Mouse (Mus musculus) c-Kit-positive CD71-positive TER-119-positive erythroid progenitor cells, embryonic 14.5 days (primary cell): ENCODE data around the gene Ctnna3.

ENCODE experiments used
- DNase-seq: peaks from one replicate; pipeline ENCODE4 v3.0.0-alpha.2; 2013; ENCODE audit warnings: low spot score

Gene Ctnna3

GRCm38 (mm10) chr10:64076410-64077052 is 646.6 kb downstream of the Ctnna3 start:
- no peak for DNase-seq

- no peak for DNase-seq
Measured at GRCm38 (mm10) chr10:64082345-64082744, 652.4 kb downstream of the Ctnna3 start.

DNA sequence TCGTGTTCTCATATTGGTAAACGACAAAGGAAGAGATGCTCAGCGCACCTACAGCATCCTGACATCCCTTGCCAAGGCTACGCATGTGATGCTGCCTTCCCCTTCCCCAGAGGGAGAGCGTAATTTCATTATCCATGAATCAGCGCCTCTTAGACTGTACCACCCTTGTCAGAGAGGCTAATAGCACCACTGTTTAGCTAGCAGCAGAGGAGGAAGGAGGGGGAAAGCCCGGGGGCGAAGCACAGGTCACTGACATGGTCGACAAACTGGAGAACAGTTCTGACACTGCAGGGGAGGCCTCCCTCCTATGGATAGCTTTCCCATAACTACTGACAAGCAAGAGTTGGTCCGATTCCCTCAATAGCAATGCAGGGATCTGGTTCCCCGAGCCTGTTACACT is 653.9 kb downstream of the Ctnna3 start:
- DNase-seq, result no peak

- peak; percentile 5 for DNase-seq
Measured at GRCm38 (mm10) chr10:64084465-64084864, 654.6 kb downstream of the Ctnna3 start.

DNA sequence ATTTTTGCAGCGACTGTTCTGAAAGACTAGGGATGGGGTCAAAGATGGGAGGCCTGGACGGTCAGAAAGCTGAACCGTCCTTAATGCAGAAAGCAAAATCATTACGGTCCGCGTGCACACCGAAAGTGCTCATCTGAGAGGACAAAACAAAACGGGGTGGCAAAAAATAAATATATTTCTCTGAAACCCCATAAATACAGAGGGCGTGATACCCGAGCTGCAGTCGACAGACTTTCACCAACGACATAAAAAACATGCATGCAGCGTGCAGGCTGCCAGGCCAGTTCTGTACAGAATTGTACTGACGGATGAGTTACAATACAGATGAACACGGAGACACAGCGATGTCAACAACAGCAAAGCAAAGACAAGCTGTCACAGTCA is 656.3 kb downstream of the Ctnna3 start:
- DNase-seq, result no peak

GRCm38 (mm10) chr10:64086567-64087391 is 656.9 kb downstream of the Ctnna3 start:
- no peak for DNase-seq

DNA sequence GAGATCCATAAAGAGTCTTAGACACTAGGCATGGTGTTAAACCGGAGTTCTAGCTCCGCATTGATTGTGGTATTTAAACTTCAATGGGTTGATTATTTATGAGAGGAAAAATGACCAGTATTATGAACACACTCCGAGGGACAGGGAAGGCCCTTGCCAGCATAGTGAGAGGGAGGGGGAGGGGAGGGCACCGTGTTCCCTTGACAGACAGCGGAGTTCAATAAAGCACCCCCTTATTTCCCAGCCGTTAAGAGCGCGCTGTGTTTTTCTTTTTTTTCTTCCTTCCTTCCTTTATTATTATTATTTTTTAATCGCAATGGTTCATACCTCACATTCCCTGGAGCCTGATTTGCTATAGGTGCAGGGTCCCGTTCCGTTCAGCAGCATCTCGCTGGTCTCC is 657.6 kb downstream of the Ctnna3 start:
- DNase-seq, result no peak

- no peak for DNase-seq
Measured at GRCm38 (mm10) chr10:64087936-64088773, 658.3 kb downstream of the Ctnna3 start.

DNA sequence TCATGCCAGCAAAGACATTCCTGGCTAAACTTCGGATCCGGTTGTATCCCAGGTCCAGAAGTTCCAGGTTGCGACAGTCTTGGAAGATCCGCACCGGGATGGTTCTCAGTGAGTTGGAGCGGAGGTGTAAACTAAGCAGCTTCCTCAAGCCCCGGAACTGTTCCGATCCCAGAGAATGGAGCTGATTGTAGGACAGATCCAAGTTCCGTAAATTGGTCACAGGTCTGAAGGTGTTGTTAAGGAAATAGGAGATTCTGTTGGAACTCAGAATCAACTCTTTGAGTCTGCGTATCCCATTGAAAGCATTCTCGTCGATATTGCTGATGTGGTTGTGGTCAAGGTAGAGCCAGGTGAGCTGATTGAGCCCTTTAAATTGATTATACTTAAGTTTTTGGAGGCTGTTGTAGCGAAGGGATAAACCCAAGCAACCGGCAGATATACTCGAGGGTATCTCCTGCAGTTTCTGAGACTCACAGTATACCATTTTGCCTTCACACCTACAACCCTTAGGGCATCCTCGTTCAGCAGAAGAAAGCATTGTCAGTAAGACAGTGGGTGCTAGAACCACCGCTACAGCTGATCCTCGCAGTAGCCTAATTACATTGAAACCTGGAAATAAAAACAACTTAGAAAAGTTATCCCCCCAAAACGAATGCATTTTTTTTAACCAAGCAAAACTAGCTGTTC is 659.0 kb downstream of the Ctnna3 start:
- DNase-seq, result no peak

DNA sequence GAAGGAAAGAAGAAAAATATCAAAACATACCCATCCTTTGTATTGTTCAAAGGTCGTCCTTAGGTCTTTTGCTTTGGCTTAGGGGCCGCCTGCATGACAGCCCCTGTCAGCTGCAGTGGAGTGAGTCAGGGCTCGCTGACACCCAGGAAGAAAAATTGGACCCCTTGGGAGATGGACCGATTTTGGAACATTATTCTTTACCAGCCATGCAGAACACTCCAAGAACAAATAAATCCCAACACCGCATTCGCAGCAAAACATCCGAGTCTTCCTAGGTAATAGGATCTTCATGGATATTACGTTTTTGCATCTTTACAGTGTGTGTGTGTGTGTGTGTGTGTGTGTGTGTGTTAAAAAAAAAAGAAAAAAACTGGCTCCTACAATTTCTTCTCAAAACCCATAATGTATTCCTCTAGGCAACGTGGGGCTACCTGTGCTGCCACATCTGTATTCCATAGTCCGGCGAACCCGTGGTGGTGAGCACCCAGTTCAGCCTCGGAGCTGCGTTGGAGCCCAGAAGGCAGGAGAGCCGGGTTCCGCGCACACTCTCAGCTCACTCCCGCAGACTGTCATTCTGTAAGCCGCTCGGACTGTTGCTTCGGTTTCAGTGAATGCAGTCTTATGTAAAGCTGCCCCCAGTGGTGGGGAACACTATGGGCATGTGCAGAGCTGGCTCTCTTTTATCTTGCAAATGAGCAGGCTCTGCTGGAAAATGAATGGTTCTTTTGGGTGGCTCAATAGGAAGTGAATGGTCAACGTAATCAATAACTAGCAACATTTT is 660.0 kb downstream of the Ctnna3 start, which contains the start of gene Lrrtm3:
Lrrtm3 (minus strand) TSS at position 598 of the 781 bp plus-strand sequence.
- DNase-seq, result no peak

DNA sequence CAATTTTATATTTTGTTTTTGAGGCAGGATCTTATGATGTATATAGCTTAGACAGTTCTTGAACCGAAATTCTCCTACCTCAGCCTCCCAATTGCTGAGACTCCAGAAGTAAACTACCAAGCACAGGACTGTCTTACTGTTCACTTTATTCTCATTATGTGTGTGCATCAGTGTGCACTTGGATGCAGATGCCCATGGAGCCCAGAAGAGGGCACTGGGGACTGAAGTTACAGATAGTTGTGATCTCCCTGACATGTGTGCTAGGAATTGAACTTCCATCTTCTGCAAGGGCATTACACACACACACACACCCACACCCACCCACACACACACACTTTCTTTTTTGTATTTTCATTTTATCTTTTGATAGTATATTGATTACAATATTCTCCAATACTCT is 666.6 kb downstream of the Ctnna3 start:
- DNase-seq, result no peak

- no peak for DNase-seq
Measured at GRCm38 (mm10) chr10:64115246-64115645, 685.3 kb downstream of the Ctnna3 start.

DNA sequence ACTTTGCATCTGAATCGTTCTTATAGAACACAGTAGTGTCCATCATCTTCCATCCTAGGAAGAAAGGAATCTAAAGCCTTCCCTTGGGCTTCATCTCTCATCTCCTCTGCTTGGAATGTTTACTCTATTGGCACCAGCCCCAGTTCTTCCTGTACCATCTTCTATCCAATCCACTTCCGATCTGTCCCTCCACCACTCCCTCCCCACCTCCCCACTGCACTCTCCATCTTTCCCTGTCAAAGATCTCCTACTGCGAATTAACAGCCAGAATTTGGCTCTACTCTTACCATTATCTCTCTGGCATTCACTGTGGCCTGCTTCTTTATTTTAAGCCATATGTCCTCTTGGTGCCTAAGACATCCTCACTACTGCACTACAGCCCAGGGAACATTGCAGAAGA is 688.9 kb downstream of the Ctnna3 start:
- no peak for DNase-seq

DNA sequence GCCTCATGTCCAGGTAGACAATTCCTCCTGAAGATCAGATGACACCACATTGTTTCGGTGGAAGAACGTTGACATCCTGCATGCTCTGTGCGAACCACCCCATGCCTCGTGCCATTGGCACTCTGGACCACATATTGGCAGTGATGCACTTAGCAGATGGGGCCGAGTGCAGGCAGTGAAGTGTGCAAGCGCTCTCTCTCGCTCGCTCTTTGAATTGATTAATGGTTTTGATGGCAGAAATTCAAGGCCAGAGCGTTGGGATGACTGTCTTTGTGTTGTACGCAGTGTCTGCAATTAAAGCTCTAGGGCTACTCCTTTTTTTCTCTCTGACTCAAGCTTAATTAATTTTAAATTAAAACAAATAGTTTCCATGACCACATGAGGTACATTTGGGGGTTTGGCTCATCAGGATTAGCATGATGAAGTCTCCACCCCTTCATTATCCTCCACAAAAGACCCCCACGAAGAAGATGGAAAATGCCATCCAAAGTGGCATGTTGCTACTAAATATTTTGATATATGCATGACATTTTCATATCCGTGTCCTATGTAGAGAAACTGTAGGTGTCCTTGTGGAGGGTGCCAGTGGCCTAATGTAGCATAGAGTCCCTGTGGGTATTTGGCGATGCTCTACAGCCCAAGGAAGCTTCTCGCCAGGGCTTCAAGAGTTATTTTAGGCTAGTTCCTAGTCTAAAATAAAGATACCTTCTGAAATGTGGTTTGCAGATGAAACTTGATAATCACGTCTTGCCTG is 700.7 kb downstream of the Ctnna3 start:
- no peak for DNase-seq

DNA sequence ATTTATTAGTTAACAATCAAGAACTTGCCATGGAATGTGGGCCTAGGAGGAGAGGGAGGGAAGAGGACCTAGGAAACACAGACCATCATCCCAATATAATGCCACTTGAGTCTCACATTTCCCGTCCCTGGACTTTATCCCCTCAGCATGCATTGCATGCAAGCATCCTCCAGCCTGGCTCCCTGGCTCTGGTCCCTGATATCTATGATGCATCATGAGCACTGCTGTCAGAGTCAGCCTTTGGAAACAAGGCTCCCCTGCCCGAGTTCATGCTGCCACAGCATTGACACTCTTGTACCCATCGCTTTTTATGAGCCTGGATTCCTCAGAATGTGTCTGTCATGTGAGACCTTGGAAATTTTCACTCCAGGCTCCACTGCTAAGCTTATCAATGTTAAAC is 703.6 kb downstream of the Ctnna3 start:
- DNase-seq, result no peak

- DNase-seq, result no peak
Measured at GRCm38 (mm10) chr10:64135481-64135880, 705.6 kb downstream of the Ctnna3 start.

DNA sequence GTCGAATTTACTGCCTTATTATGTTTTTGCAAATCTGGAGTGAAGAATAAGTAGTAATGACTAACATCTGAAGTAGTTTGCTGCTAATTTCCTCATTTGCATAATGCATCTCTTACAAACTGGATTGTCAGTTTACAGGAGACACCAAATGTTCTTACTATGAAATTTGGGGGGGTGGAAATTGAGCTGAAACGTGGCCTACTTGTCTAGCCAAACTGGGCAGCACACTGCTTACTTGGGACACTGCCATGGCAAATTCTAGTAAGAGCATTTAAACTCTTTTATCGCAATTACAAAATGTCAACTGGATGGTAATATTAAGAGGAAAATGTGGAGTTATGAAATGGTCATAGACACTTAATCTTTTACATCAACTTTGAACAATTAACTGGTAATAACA is 716.6 kb downstream of the Ctnna3 start:
- no peak for DNase-seq

GRCm38 (mm10) chr10:64181696-64182095 is 751.8 kb downstream of the Ctnna3 start:
- no peak for DNase-seq

DNA sequence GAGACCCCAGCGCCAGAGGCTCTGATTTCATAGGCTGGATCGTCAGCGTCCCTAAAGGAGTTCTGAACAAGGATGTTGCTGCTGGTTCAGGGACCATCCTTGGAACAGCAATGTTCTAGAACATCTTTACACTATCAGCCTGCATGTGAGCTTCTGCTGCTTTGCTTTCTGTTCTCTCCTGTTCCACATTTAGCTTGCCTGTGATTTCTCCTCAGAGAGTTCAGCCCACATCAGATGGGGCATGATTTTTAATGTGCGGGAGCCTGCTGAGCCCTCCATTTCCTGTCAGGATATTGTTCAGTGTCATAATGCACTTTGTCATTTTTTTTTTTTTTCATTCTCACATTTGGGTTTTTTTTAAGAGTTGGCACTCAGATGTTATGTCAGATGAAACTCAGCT is 752.8 kb downstream of the Ctnna3 start:
- DNase-seq, result no peak

GRCm38 (mm10) chr10:64188046-64188445 is 758.1 kb downstream of the Ctnna3 start:
- DNase-seq, result no peak

DNA sequence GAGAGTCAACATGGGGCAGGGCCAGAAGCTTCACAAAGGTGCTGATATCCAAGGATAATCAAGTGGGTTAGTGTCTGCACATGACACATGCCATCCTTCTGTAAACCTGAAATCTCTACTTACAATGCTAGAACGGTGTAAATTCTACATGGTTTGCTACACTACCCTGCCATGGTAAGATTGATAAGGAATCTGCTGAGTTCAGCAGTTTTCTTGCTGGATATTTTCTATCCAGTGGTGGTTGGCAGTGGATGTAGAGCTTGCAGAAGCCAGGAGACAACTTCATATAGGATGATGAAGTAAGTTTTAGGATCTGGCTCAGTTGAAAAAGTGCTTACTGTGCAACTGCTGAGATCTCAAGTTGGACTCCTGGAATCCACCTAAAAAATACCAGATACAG is 767.7 kb downstream of the Ctnna3 start:
- DNase-seq, result no peak
